Mouse (Mus musculus): ENCODE results near the gene Gabrp. TPM values are rescaled to one million over a fixed set of nuclear protein-coding genes. Genes with fewer than 3 reads are reported as not detected.

Gabrp gene
- polyA plus RNA-seq (2017; shearing (Covaris generic)): not detected

GRCm38 (mm10) chr11:33578859-33579258 is at the start of gene Gabrp:
TSS of gene Gabrp (minus strand) at chr11:33578959.

GRCm38 (mm10) chr11:33598986-33599385 is 20.2 kb upstream of the Gabrp start, which contains the start of gene D130052B06Rik:
TSS of gene D130052B06Rik (plus strand) at chr11:33599302.

DNA sequence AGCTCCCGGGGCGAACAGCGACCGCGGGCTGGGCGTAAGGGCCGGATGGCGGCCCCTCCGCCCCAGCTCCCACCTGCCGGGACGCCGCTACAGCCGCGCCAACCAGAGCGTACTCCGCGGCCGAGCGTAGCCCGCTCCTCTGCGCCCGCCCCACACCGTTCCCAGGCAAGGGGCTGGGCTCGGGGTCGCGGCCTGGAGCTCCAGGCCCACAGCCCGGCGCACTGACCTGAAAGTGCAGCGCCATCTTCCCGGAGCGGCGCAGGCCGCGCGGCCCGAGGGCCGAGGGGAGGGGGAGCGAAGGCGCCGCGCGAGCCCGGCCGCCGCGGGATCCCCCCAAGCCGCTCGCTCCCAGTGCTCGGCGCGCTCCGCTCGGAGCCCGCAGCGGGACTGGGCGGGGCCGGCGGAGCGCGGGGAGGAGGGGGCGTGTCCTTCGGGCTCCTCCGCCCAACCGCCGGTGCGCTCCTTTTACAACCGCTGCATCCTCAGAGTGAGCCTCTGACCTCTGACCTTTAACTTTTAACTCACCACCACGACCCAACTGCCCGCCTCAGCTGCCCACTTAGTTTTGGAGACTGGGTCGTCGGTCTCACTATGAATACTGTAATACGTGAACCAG is 65.3 kb downstream of the Gabrp start, which contains the start of gene Ranbp17:
Ranbp17 (minus strand) TSS at position 371 of the 616 bp plus-strand sequence.

Other genes with a start within 250 kb of the Gabrp start
- 0.54 TPM for gene Ranbp17, start 65.2 kb downstream of the Gabrp start, polyA plus RNA-seq (2017; shearing (Covaris generic))
- gene D130052B06Rik, start 20.3 kb upstream of the Gabrp start, polyA plus RNA-seq (2017; shearing (Covaris generic)): not detected